Mouse (Mus musculus): ENCODE results near the gene Gm10961.
A peak's percentile ranks its signal among the peaks of the same experiment; 100 is the strongest.

Gm10961 gene

DNA sequence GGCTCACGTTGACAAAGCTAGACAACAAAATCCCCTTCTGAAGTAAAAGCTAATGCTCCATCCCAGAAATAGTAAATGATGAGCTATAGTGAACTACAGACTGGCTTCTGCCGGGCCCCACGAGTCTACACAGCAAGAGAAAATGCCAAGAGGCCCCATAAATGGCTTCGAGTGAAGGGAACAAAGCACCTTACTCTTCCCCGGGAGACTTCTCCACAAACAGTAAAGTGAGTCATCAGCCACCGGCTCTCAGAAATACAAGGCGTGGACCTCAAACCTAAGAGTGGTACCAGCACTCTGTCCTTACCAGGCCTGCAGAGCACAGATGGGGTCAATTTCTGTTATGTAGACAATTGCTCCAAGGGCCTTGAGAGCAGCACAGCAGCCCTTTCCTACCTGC, 37.7 kb downstream of the Gm10961 start:
- no peak for DNase-seq

DNA sequence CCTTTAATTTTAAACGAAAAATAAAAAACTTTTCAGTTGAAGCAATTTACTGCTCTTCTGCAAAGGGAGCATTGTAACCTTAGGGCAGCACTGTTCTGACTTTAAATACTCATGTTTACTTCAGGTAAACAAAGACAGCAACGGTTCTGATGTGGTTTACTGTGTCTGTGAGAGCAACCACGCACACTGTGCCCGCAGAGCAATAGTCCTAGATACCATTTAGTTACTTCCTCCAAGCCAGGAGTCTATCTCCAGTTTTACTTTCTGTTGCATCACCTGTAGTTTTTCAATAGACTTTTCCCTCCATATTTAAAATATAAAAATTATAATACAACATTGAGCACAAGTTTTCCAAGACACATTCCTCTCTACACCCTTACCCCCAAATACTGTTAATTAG, 39.4 kb downstream of the Gm10961 start:
- DNase-seq, result no peak

DNA sequence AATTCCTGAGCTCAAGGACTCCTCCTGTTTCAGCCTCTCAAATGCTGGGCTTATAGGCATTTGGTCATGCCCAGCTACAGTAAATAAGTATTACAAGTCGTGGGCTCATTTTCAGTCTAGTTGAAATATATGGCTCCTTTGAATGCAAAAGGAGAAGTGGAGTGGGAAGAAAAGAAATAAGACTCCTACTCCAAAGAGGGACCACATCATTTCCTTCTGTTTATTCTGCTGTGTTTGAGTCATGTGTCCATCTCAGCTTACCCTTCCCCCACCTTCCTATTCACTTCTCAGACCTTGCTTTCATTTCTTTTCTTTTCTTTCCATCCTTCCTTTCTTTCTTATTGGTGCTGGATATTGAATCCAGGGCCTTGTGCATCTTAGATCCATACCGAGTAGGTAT, 40.4 kb downstream of the Gm10961 start:
- no peak for DNase-seq

DNA sequence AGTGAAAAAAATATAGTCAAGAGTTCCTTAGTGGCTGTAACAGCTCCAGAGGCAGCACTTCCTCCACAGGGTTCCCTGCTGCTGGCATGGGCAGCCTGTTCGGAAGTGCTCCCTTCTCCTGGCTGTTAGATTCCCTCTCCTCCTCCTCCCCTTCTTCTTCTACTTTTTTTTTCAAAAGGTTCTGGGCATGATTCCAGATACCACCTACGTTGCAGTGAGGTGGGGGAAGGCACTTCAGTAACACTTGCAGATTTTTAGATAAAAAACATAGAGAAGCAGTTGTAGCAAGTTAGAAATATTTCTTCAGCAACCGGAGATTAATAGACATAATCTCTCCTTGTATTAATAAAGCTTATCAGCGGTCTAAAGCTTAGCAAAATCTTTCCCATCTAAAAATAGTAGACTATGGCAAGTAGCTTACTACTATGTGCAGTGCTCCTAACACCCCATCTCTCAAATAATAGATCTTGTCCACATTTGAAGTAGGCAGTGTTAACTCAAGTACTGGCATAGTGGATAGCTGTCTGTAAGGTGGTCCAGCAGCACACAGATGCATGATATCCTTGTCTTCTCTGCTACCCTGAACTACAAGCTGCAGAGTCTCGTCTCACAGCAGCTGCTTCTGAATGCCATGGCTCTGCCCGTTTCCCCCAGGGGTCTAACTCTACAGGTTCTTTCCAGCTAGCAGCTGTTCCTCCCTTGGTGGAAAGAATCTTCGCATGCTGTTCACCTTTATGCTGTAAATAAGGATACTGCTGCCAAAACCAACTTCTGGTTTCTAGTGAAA, 49.9 kb downstream of the Gm10961 start:
- peak; percentile 40 for DNase-seq

Measured in right cerebral cortex, postnatal 14 days (tissue).